Mouse (Mus musculus): ENCODE data around the gene Bckdha. TPM values are rescaled to one million over a fixed set of nuclear protein-coding genes. Genes with fewer than 3 reads are reported as not detected.

Gene Bckdha
- total RNA-seq, 2 experiments from 2014 or later = 25.8 to 27.4 TPM

Other genes starting within 250 kb of the Bckdha start
- gene Cxcl17, start 246.1 kb downstream of the Bckdha start, total RNA-seq (2014; fragmentation: Nextera tagmentation) = not detected in 2 replicates
- not detected in 2 replicates for gene Cxcl17, start 246.1 kb downstream of the Bckdha start, total RNA-seq (2017)
- gene Ceacam1, start 181.4 kb downstream of the Bckdha start, total RNA-seq (2014; fragmentation: Nextera tagmentation) = 6.6 and 6.8 TPM in 2 replicates
- 1.3 and 6.4 TPM in 2 replicates for gene Ceacam1, start 181.4 kb downstream of the Bckdha start, total RNA-seq (2017)
- gene Ceacam2, start 119.1 kb downstream of the Bckdha start, total RNA-seq (2014; fragmentation: Nextera tagmentation) = not detected in 2 replicates
- not detected in 2 replicates for gene Ceacam2, start 119.1 kb downstream of the Bckdha start, total RNA-seq (2017)
- gene Erich4, start 43.1 kb downstream of the Bckdha start, total RNA-seq (2014; fragmentation: Nextera tagmentation) = not detected in 2 replicates
- not detected in 2 replicates for gene Erich4, start 43.1 kb downstream of the Bckdha start, total RNA-seq (2017)
- 22.5 and 24.2 TPM in 2 replicates for gene Dmac2, start 39.6 kb downstream of the Bckdha start, total RNA-seq (2014; fragmentation: Nextera tagmentation)
- 30.4 and 35.9 TPM in 2 replicates for gene Dmac2, start 39.6 kb downstream of the Bckdha start, total RNA-seq (2017)
- gene B3gnt8, start 32.3 kb downstream of the Bckdha start, total RNA-seq (2014; fragmentation: Nextera tagmentation) = 8.2 TPM in 1 of 2 replicates, not detected in the other
- gene B3gnt8, start 32.3 kb downstream of the Bckdha start, total RNA-seq (2017) = 0.19 and 0.46 TPM in 2 replicates
- 69.2 and 123 TPM in 2 replicates for gene Exosc5, start 183 bp upstream of the Bckdha start, total RNA-seq (2014; fragmentation: Nextera tagmentation)
- 34.9 and 43.9 TPM in 2 replicates for gene Exosc5, start 183 bp upstream of the Bckdha start, total RNA-seq (2017)
- 2.2 TPM in 1 of 2 replicates, not detected in the other for gene Tmem91, start 16.2 kb upstream of the Bckdha start, total RNA-seq (2014; fragmentation: Nextera tagmentation)
- not detected in 2 replicates for gene Tmem91, start 16.2 kb upstream of the Bckdha start, total RNA-seq (2017)
- 34.6 and 35.2 TPM in 2 replicates for gene B9d2, start 21.8 kb upstream of the Bckdha start, total RNA-seq (2014; fragmentation: Nextera tagmentation)
- gene B9d2, start 21.8 kb upstream of the Bckdha start, total RNA-seq (2017) = 42.8 and 45.5 TPM in 2 replicates
- 156 and 169 TPM in 2 replicates for gene Tgfb1, start 28.0 kb upstream of the Bckdha start, total RNA-seq (2014; fragmentation: Nextera tagmentation)
- gene Tgfb1, start 28.0 kb upstream of the Bckdha start, total RNA-seq (2017) = 26.0 and 27.0 TPM in 2 replicates
- 43.5 and 59.8 TPM in 2 replicates for gene Ccdc97, start 60.1 kb upstream of the Bckdha start, total RNA-seq (2014; fragmentation: Nextera tagmentation)
- gene Ccdc97, start 60.1 kb upstream of the Bckdha start, total RNA-seq (2017) = 7.0 and 18.6 TPM in 2 replicates
- 171 and 188 TPM in 2 replicates for gene Hnrnpul1, start 95.8 kb upstream of the Bckdha start, total RNA-seq (2014; fragmentation: Nextera tagmentation)
- gene Hnrnpul1, start 95.8 kb upstream of the Bckdha start, total RNA-seq (2017) = 139 and 159 TPM in 2 replicates
- 0.68 and 1.0 TPM in 2 replicates for gene Axl, start 129.7 kb upstream of the Bckdha start, total RNA-seq (2014; fragmentation: Nextera tagmentation)
- 0.70 and 1.4 TPM in 2 replicates for gene Axl, start 129.7 kb upstream of the Bckdha start, total RNA-seq (2017)
- gene Cyp2s1, start 157.9 kb upstream of the Bckdha start, total RNA-seq (2014; fragmentation: Nextera tagmentation) = not detected in 2 replicates
- gene Cyp2s1, start 157.9 kb upstream of the Bckdha start, total RNA-seq (2017) = not detected in 2 replicates
- gene Cyp2b10, start 238.6 kb upstream of the Bckdha start, total RNA-seq (2014; fragmentation: Nextera tagmentation) = not detected in 2 replicates
- not detected in 2 replicates for gene Cyp2b10, start 238.6 kb upstream of the Bckdha start, total RNA-seq (2017)